Mouse (Mus musculus): Measurements from ENCODE around the gene Atr.

GRCm38 (mm10) chr9:95811817-95812216, 45.6 kb upstream of the Atr start:
- TF ChIP-seq POLR2A (IDR thresholded peaks at IDR 0.05; ENCODE audit: borderline replicate concordance, extremely low read depth, insufficient read depth, insufficient read length, poor library complexity, severe bottlenecking) (no peak), CTCF (IDR thresholded peaks at IDR 0.05; ENCODE audit: borderline replicate concordance, extremely low read depth, insufficient read depth, insufficient read length) (no peak)
